Mouse (Mus musculus) kidney, postnatal 0 days (tissue): ENCODE data around the gene Smndc1. TPM values are rescaled to one million over a fixed set of nuclear protein-coding genes. Genes with fewer than 3 reads are reported as not detected.

Experiments used
- ATAC-seq: fragments of 200-750 bp; cut with Nextera tagmentation; replicated peaks from 2 replicates; pipeline ENCODE4 v1.8.0; 2017; ENCODE audit warnings: low read depth, moderate number of reproducible peaks, moderate TSS enrichment, moderate library complexity; ENCODE audit not compliant: low FRiP score
- DNase-seq: peaks from one replicate; pipeline ENCODE4 v3.0.0-alpha.2; 2016; ENCODE audit warnings: low spot score
- H3K27ac ChIP-seq: fragments of 300-500 bp; sonication (generic); 2 replicates; pipeline ENCODE4 v1.5.1; 2014; ENCODE audit warnings: mild to moderate bottlenecking
- H3K27me3 ChIP-seq: fragments of 300-500 bp; sonication (generic); 2 replicates; pipeline ENCODE4 v1.6.1; 2014; ENCODE audit warnings: low read length, mixed read lengths; ENCODE audit not compliant: insufficient read depth
- H3K36me3 ChIP-seq: fragments of 300-500 bp; sonication (generic); 2 replicates; pipeline ENCODE4 v1.6.1; 2014; ENCODE audit warnings: low read length, mixed read lengths; ENCODE audit not compliant: insufficient read depth
- H3K4me1 ChIP-seq: fragments of 300-500 bp; sonication (generic); replicated peaks from 2 replicates; pipeline ENCODE4 v1.6.1; 2014; ENCODE audit warnings: antibody characterized with exemption, low read length, mixed read lengths; ENCODE audit not compliant: insufficient read depth
- H3K4me2 ChIP-seq: fragments of 300-500 bp; sonication (generic); 2 replicates; pipeline ENCODE4 v1.6.1; 2014; ENCODE audit warnings: mild to moderate bottlenecking, low read length, moderate library complexity, mixed read lengths
- H3K4me3 ChIP-seq: fragments of 300-500 bp; sonication (generic); replicated peaks from 2 replicates; pipeline ENCODE4 v1.5.1; 2014; ENCODE audit warnings: low read depth, low read length
- H3K9ac ChIP-seq: fragments of 300-500 bp; sonication (generic); 2 replicates; pipeline ENCODE4 v1.6.1; 2014; ENCODE audit warnings: low read depth, low read length
- H3K9me3 ChIP-seq: fragments of 300-500 bp; sonication (generic); replicated peaks from 2 replicates; pipeline ENCODE4 v1.6.1; 2016; ENCODE audit warnings: low read length, inconsistent platforms, mixed read lengths
- CTCF ChIP-seq: IDR thresholded peaks from 2 replicates; pipeline ENCODE4 v1.5.1; 2016; ENCODE audit warnings: antibody characterized with exemption, low read depth, mild to moderate bottlenecking, moderate library complexity
- WGBS: fragments of 180-500 bp; shearing (Covaris S2); extraction: QIAGEN DNeasy Blood & Tissue Kit; methylation state at CpG from one replicate; pipeline ENCODE4 v1.1.7; 2014; 5-methylcytosine and 5-hydroxymethylcytosine counted together
- polyA plus RNA-seq: library from polyadenylated mRNA; unstranded; fragments of >200 nt; fragmentation: Nextera tagmentation; extraction: Ambion mirVana; gene quantifications from 2 replicates; pipeline ENCODE4 v1.2.1, GENCODE M21; 2015

Gene Smndc1
- polyA plus RNA-seq, 1 experiment from 2014 or later, result 47.2 TPM

DNA sequence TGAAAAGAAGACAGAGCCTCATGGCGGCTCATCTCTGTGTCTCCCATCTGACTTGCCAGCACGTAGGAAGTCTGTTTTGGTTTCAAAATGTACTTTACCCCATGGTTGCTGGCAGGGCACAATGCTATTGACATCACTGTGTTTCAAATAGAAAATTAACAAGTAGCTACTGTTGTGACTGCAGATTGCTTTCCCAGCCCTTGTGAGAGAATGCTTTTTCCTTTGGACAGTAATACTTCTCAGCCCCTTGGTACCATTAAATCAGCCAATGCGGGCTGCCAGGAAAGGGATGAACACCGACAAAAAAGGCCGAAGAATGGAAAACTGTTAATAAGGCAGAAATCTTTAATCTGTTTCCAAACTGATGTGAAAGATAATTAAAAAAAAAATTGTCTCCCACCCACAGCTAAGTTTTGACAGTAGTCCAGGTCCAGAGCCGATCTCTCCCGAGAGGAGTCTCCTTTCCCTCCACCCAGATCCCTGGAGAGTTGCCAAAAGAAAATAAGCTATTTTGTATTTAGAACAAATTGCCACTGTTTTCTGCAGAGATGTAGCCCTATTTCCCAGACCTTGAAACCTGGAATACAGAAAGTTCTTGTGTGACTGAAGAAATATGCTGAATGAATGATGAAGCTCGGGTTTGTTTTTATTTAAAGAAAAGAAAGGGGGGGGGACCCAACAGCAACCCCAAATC, 30.0 kb downstream of the Smndc1 start:
- ATAC-seq, result no peak
- Histone ChIP-seq H3K4me1 (peaks cover 13% of the 10 kb centered on the region), H3K9ac (no peak overlapping the region), H3K27me3 (no peaks in the 10 kb centered on the region), H3K27ac (no peak overlapping the region), H3K4me2 (no peak overlapping the region), H3K4me3 (no peak overlapping the region), H3K9me3 (no peaks in the 10 kb centered on the region), H3K36me3 (no peaks in the 10 kb centered on the region)
- 50% methylated on average over 8 of the region's 8 CpGs for WGBS
- DNase-seq, result no peak
- TF ChIP-seq CTCF, result no peak

DNA sequence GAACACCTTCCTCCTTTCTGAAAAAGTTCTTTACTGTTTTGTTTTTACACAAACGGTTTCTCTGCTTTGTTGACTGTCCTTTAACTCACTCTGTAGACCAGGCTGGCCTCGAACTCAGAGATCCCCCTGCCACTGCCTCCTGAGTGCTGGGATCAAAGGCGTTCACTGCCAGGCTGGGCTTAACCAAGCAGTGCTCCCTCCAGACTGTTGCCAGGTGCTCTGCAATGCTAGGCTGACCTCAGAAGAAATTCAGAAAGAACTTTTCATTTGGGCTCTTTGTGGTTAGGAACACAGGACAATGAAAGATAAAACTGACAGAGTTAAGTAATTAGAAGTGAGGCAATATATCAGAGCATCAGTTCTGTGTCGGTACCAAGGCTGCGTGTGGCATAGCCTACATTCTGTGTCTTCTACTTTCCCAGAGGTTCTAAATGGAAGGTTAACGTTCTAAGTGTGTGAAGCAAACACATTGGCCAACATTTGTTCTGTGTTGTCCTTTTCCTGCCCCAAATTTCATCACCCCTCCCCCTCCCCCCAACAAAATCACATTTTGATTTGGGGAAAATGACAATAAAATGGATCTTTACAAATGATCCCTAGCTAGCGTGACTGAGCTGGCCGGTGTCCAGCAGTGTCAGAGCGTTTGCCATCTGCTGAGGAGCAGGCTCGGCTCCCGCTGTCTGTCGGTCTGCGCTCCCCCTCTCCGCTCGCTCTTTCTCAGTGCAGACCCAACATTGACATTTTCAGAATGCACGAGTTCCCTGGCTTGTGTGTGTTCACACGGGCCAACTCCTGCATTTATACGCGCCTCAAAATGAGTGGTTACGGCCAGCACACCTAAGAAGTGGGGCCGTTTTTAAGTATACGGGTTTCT, 31.0 kb downstream of the Smndc1 start:
- Histone ChIP-seq H3K4me2 (peak overlapping the region; percentile 37), H3K36me3 (no peaks in the 10 kb centered on the region), H3K4me1 (peaks cover 7% of the 10 kb centered on the region), H3K9ac (peak overlapping the region; percentile 31; the same call in 1 of the 2 replicates), H3K27me3 (no peaks in the 10 kb centered on the region), H3K9me3 (no peaks in the 10 kb centered on the region), H3K27ac (peak overlapping the region; percentile 31; the same call in 1 of the 2 replicates), H3K4me3 (no peak overlapping the region)
- no peak for ATAC-seq
- 64% methylated on average over 22 of the region's 22 CpGs for WGBS
- TF ChIP-seq CTCF, result no peak
- DNase-seq, result no peak

DNA sequence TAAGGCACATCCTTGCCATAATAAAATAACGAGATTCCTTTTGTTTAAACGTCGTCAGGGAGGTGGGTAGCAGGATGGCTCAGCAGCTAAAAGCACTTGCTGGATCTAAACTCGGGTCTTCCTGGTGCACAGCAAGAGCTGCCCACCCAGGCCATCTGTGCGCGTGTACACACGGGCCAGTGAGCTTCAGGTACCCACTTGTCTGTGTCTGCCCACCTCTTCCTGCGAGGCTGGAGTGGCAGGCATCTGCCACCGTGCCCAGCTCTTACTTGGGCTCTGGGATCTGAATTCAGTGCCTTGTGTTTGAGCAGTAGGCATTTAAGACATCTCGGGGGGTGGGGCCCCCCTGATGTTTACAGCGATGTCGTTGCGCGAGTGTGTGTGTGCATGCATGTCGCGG, 35.3 kb downstream of the Smndc1 start:
- TF ChIP-seq CTCF, result no peak
- DNase-seq (no peak), ATAC-seq (no peak)
- no peaks in the 10 kb centered on the region for H3K27me3 ChIP-seq
- 86% methylated on average over 16 of the region's 16 CpGs for WGBS
- no peak overlapping the region for H3K27ac ChIP-seq
- H3K4me3 ChIP-seq, result no peak overlapping the region
- peaks cover 1% of the 10 kb centered on the region for H3K4me1 ChIP-seq
- H3K9me3 ChIP-seq, result no peaks in the 10 kb centered on the region
- no peak overlapping the region for H3K4me2 ChIP-seq
- H3K9ac ChIP-seq, result no peak overlapping the region
- H3K36me3 ChIP-seq, result 0 out of 2 replicates have a peak, but pooled peaks cover 8% of the 10 kb centered on the region

DNA sequence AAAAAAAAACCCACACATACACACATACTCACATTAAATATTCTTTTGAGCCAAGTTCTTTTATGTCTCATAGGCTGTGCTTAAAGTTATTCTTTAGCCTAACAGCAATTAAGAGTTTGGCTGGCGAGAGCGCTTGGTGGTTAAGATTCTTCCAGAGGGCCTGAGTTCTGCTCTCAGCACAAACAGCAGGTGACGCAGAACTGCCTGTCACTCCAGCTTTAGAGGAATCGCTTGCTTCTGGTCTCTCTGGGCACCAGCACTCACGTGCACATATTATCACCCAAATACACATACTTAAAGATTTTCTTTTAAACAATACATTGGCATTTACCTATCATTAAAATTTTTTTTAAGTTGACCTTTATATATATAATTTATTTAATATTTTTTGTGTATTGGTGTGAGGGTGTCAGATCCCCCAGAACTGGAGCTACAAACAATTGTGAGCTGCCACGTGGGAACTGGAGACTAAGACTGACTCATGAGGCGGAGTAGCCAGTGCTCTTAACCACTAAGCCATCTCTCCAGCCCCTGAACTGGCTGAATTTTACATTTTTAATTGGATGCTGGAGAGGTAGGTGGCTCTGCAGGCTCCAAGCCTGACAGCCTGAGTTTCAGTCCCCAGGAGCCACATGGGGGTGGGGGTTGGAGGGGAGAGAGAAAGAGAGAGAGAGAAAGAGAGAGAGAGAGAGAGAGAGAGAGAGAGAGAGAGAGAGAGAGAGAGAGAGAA, 35.9 kb downstream of the Smndc1 start:
- H3K9ac ChIP-seq, result no peak overlapping the region
- ATAC-seq, result no peak
- WGBS, result 77% methylated on average over 7 of the region's 7 CpGs
- 0 out of 2 replicates have a peak, but pooled peaks cover 8% of the 10 kb centered on the region for H3K36me3 ChIP-seq
- DNase-seq, result no peak
- H3K9me3 ChIP-seq, result no peaks in the 10 kb centered on the region
- H3K27me3 ChIP-seq, result no peaks in the 10 kb centered on the region
- no peak overlapping the region for H3K4me2 ChIP-seq
- no peak overlapping the region for H3K4me3 ChIP-seq
- H3K27ac ChIP-seq, result no peak overlapping the region
- H3K4me1 ChIP-seq, result no peaks in the 10 kb centered on the region
- no peak for TF ChIP-seq CTCF

DNA sequence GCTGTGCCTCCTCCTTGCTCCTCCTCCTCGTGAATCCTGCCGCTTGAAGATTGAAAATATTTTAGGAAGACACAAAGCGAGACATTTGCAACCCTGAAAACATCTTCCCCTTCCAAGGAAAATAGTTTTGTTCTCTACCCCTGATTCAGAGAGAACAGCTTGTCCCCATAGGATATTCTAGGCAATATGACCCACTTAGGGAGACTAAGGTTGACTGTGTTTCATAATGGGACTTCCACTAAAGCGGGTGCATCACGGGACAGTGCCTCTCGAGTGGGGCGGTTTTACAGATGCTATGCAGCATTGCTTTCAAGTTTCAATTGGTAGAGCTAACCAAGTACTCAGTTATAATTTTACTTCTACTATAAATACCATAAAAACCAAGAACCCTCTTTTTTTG, 36.5 kb downstream of the Smndc1 start:
- H3K27me3 ChIP-seq, result no peaks in the 10 kb centered on the region
- H3K27ac ChIP-seq, result no peak overlapping the region
- H3K4me3 ChIP-seq, result no peak overlapping the region
- no peak overlapping the region for H3K9ac ChIP-seq
- ATAC-seq (no peak), DNase-seq (no peak)
- H3K36me3 ChIP-seq, result 0 out of 2 replicates have a peak, but pooled peaks cover 8% of the 10 kb centered on the region
- H3K4me1 ChIP-seq, result no peaks in the 10 kb centered on the region
- H3K9me3 ChIP-seq, result no peaks in the 10 kb centered on the region
- TF ChIP-seq CTCF, result no peak
- 87% methylated on average over 7 of the region's 7 CpGs for WGBS
- H3K4me2 ChIP-seq, result no peak overlapping the region

DNA sequence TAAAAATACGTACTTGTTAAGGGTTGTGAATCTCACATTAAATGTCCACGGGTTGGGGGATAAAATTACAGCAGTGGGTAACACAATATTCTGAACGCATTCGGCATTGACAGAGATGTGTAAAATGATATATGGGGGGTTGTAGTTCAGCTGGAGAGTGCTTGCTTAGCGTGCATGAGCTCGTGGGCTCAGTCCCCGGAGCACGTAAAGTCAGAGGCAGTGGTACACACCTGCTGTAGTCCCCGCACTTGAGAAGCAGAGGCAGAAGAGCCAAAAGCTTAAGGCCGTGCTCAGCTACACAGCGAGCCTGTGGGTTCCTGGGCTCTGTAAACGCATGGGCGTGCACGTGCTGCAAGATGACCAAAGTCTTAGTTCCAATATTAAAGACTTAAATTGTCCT, 44.6 kb downstream of the Smndc1 start:
- TF ChIP-seq CTCF, result no peak

More for the DNA sequence above, 44.6 kb downstream of the Smndc1 start:
- H3K4me1 ChIP-seq, result peaks cover 7% of the 10 kb centered on the region; the same call in 1 of the 2 replicates
- no peak overlapping the region for H3K4me2 ChIP-seq
- H3K27me3 ChIP-seq, result no peaks in the 10 kb centered on the region
- ATAC-seq, result no peak
- DNase-seq, result no peak
- no peak overlapping the region for H3K9ac ChIP-seq
- peaks cover 7% of the 10 kb centered on the region; the same call in 1 of the 2 replicates for H3K36me3 ChIP-seq
- no peak overlapping the region for H3K27ac ChIP-seq
- H3K9me3 ChIP-seq, result no peaks in the 10 kb centered on the region
- no peak overlapping the region for H3K4me3 ChIP-seq
- 43% methylated on average over 14 of the region's 14 CpGs for WGBS
